Mouse (Mus musculus): ENCODE results near the gene Slc35e3. TPM values are rescaled to one million over a fixed set of nuclear protein-coding genes. Genes with fewer than 3 reads are reported as not detected.

Gene Slc35e3
- polyA plus RNA-seq, 2 experiments from 2014 or later = 2.1 to 2.8 TPM

- ATAC-seq = no peak
Measured at GRCm38 (mm10) chr10:117776281-117777102, 30.3 kb upstream of the Slc35e3 start.

- ATAC-seq = no peak
Measured at GRCm38 (mm10) chr10:117775401-117776144, 29.4 kb upstream of the Slc35e3 start.

- no peak for ATAC-seq
Measured at GRCm38 (mm10) chr10:117774817-117775120, 28.6 kb upstream of the Slc35e3 start.

GRCm38 (mm10) chr10:117774011-117774816 lies 28.0 kb upstream of the Slc35e3 start:
- no peak for ATAC-seq

- no peak for ATAC-seq
Measured at GRCm38 (mm10) chr10:117773106-117773720, 27.0 kb upstream of the Slc35e3 start.

GRCm38 (mm10) chr10:117772364-117773105 lies 26.4 kb upstream of the Slc35e3 start:
- ATAC-seq = no peak

- ATAC-seq = no peak
Measured at GRCm38 (mm10) chr10:117771131-117771510, 25.0 kb upstream of the Slc35e3 start.

GRCm38 (mm10) chr10:117770286-117771130 lies 24.3 kb upstream of the Slc35e3 start:
- ATAC-seq = no peak

- ATAC-seq = no peak
Measured at GRCm38 (mm10) chr10:117769541-117770285, 23.5 kb upstream of the Slc35e3 start.

- no peak for ATAC-seq
Measured at GRCm38 (mm10) chr10:117768141-117768440, 21.9 kb upstream of the Slc35e3 start.

- ATAC-seq = no peak
Measured at GRCm38 (mm10) chr10:117767286-117768140, 21.3 kb upstream of the Slc35e3 start.

- no peak for ATAC-seq
Measured at GRCm38 (mm10) chr10:117766896-117767160, 20.7 kb upstream of the Slc35e3 start.

- no peak for ATAC-seq
Measured at GRCm38 (mm10) chr10:117766111-117766895, 20.1 kb upstream of the Slc35e3 start.

- no peak for ATAC-seq
Measured at GRCm38 (mm10) chr10:117765116-117765894, 19.1 kb upstream of the Slc35e3 start.

- no peak for ATAC-seq
Measured at GRCm38 (mm10) chr10:117764598-117764997, 18.4 kb upstream of the Slc35e3 start.

- ATAC-seq = no peak
Measured at GRCm38 (mm10) chr10:117763588-117764190, 17.5 kb upstream of the Slc35e3 start.

GRCm38 (mm10) chr10:117762966-117763365 lies 16.8 kb upstream of the Slc35e3 start:
- ATAC-seq = no peak

Measured in CD4-positive, CD25-positive, alpha-beta regulatory T cell, adult 4 months (primary cell).